Mouse (Mus musculus): Measurements from ENCODE around the gene Tagln2.

GRCm38 (mm10) chr1:172555638-172556037 is 55.8 kb downstream of the Tagln2 start, which contains the start of gene Vsig8:
- TF ChIP-seq POLR2A (IDR thresholded peaks at IDR 0.05; ENCODE audit: extremely low read depth, insufficient read depth, low read length) (no peak), CTCF (IDR thresholded peaks at IDR 0.05; ENCODE audit: low read depth, low read length) (no peak)
